Mouse (Mus musculus) gastrocnemius, adult 2 months (tissue): ENCODE results near the gene Gm10197. TPM values are rescaled to one million over a fixed set of nuclear protein-coding genes. Genes with fewer than 3 reads are reported as not detected.
"Not testable (repeated sequence)": the region's sequence is repeated elsewhere in the genome, so short reads cannot be mapped to it uniquely, and the experiment has no call there.

Experiments
- DNase-seq: peaks from one replicate; pipeline ENCODE4 v3.0.0; 2022
- H3K27ac ChIP-seq: fragments of 200-600 bp; 2 replicates; pipeline ENCODE4 v1.8.1; 2022; ENCODE audit warnings: mild to moderate bottlenecking
- H3K4me3 ChIP-seq: fragments of 200-600 bp; 2 replicates; pipeline ENCODE4 v1.8.1; 2022; ENCODE audit warnings: mild to moderate bottlenecking, moderate library complexity
- CTCF ChIP-seq: fragments of 200-600 bp; IDR thresholded peaks from 2 replicates; pipeline ENCODE4 v1.8.1; 2022; ENCODE audit warnings: antibody characterized with exemption, mild to moderate bottlenecking, moderate library complexity
- intact Hi-C: fragments of 180-260 bp; cut with DNase I; formaldehyde crosslinking; loops from one replicate; pipeline ENCODE4 v1.15.1; 2025
- total RNA-seq, 2 experiments: library from RNA; stranded (reverse); gene quantifications; 2 replicates each; pipeline ENCODE4 v1.2.3; 2021

The Gm10197 gene
- total RNA-seq, 2 experiments from 2014 or later: not detected

- Histone ChIP-seq H3K4me3 (no peak overlapping the region), H3K27ac (no peak overlapping the region)
- no peak for DNase-seq
- intact Hi-C loops: no loop called here
- no peak for TF ChIP-seq CTCF
These were observed 32.8 kb upstream of the Gm10197 start for GRCm38 (mm10) chr19:53404219-53404836.

- H3K4me3 ChIP-seq: no peak overlapping the region
- intact Hi-C loops: no loop called here
- no peak overlapping the region for H3K27ac ChIP-seq
- DNase-seq: no peak
- TF ChIP-seq CTCF: no peak; the same call in 1 of the 2 replicates
These were observed 31.3 kb upstream of the Gm10197 start for GRCm38 (mm10) chr19:53402741-53403432.

- no peak overlapping the region for H3K4me3 ChIP-seq
- H3K27ac ChIP-seq: no peak overlapping the region
- intact Hi-C loops: no loop called here
- no peak for DNase-seq
- 0 out of 2 replicates have a peak, but pooled peaks have one; percentile 5 for TF ChIP-seq CTCF
These were observed 29.0 kb upstream of the Gm10197 start for GRCm38 (mm10) chr19:53400332-53401110.

GRCm38 (mm10) chr19:53399213-53399612 lies 27.6 kb upstream of the Gm10197 start:
- intact Hi-C loops: no loop called here
- TF ChIP-seq CTCF: no peak
- Histone ChIP-seq H3K27ac (no peak overlapping the region), H3K4me3 (no peak overlapping the region)
- no peak for DNase-seq

DNA sequence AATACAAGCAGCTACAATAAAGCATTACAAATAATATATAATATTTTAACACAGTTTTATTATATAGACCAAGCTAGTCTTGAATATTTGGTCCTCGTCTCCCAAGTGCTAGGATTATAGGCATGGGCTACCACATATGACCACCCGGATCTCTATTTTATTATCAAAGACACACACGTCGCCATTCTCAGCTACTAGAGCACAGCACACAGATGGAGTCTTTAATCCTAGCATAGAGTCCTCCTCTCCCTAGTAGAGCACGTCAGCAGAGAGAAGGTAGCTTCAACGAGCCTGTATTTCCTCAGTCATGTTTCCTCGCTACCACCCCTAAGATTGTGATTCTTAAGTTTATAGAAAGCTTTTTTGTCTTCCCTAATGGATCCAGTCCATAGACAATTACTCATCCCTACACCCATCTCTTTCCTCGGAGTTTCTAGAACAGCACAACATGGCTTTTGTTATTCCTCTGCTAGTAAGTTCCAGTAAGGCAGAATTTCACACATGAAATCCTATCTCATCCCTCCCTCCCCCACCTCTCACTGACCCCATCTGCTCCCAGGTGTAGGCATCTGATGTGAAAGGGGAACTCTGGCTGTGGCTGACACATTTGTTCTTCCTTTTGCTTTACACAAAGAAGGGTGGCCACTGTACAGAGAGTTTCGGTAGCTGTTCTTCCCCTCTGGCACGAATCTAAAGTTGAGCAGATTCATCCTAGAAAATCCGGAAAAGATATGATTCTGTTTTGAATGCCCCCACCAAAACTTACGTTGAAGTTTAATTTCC lies 26.1 kb upstream of the Gm10197 start:
- Histone ChIP-seq H3K4me3 (no peak overlapping the region), H3K27ac (no peak overlapping the region)
- intact Hi-C loops: no loop called here
- TF ChIP-seq CTCF: no peak
- DNase-seq: no peak

DNA sequence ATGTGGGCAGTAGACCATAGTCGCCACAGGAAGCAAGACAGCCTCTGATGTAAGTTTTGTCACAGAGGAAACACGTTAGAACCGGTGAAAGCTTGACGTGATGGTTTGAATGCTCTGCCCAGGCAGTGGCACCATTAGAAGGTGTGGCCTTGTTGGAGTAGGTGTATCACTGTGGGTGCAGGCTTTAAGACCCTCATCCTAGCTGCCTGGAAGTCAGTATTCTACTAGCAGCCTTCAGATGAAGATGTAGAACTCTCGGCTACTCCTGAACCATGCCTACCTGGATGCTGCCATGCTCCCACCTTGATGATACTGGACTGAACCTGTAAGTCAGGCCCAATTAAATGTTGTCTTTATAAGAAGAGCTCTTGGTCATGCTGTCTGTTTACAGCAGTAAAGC lies 24.2 kb upstream of the Gm10197 start:
- H3K27ac ChIP-seq, DNase-seq, H3K4me3 ChIP-seq: not testable (repeated sequence)
- intact Hi-C loops: loop anchor here (1.0 kb wide), 1 partner anchor 183 kb away; no protein-coding TSS in a partner anchor

DNA sequence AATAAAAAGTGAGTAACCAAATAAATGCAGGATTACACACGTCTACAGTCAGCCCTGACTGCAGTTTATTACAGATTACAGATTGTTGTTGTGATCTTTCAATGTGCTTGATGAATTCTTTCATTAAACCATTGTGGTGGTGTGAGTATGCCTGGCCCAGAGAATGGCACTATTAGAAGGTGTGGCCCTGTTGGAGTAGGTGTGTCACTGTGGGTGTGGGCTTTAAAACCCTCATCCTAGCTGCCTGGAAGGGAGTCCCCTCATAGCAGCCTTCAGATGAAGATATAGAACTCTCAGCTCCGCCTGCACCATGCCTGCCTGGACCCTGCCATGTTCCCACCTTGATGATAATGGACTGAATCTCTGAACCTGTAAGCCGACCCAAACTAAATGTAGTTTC lies 23.4 kb upstream of the Gm10197 start:
- intact Hi-C loops: loop anchor here (1.0 to 5.0 kb wide), 2 partner anchors 184 to 547 kb away; partner anchors contain the start of genes Bbip1 and Shoc2
- H3K27ac ChIP-seq: not testable (repeated sequence)

GRCm38 (mm10) chr19:53394552-53394951 lies 23.0 kb upstream of the Gm10197 start:
- intact Hi-C loops: loop anchor here (5.0 kb wide), 1 partner anchor 548 kb away; the partner anchor contains the start of genes Bbip1 and Shoc2
- peak; percentile 79 for TF ChIP-seq CTCF
- Histone ChIP-seq H3K27ac (peak overlapping the region; percentile 28; the same call in 1 of the 2 replicates), H3K4me3 (peak overlapping the region; percentile 40; the same call in 1 of the 2 replicates)
- no peak for DNase-seq

More for the DNA sequence above, 23.4 kb upstream of the Gm10197 start:
- H3K4me3 ChIP-seq, DNase-seq: not testable (repeated sequence)

- H3K27ac ChIP-seq: no peak overlapping the region
- H3K4me3 ChIP-seq: no peak overlapping the region
- TF ChIP-seq CTCF: no peak
- DNase-seq: no peak
- intact Hi-C loops: loop anchor here (5.0 kb wide), 1 partner anchor 549 kb away; the partner anchor contains the start of genes Bbip1 and Shoc2
These were observed 22.1 kb upstream of the Gm10197 start for GRCm38 (mm10) chr19:53393646-53394045.

DNA sequence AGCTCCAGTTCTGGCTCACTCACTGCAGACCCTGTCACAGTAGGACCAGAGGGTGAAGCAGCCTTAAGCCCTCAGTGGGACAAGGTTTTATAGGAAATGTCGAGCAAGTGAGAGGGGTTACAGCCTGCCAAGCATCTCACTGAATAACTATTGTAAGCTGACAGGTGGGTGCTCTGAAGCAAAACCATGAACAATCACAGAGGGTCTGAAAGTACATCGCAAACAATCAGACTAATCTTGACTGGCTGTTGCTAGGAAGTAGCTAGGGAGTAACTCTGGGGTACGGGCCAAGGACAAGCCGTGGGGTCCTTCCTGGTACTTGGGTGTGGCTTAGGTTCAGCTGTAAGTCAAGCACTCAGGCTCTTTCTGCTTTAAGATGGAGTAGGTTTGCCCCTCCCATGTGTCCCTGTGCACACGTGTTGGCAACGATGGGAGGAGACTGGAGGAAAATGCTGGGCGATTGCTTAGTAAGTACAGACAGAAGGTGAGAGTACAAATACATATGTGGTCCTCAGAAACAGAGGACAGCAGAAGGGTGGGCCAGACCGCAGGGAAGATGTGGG lies 21.3 kb upstream of the Gm10197 start:
- intact Hi-C loops: loop anchor here (5.0 kb wide), 1 partner anchor 549 kb away; the partner anchor contains the start of genes Bbip1 and Shoc2
- no peak overlapping the region for H3K4me3 ChIP-seq
- TF ChIP-seq CTCF: no peak
- no peak overlapping the region for H3K27ac ChIP-seq
- DNase-seq: no peak

DNA sequence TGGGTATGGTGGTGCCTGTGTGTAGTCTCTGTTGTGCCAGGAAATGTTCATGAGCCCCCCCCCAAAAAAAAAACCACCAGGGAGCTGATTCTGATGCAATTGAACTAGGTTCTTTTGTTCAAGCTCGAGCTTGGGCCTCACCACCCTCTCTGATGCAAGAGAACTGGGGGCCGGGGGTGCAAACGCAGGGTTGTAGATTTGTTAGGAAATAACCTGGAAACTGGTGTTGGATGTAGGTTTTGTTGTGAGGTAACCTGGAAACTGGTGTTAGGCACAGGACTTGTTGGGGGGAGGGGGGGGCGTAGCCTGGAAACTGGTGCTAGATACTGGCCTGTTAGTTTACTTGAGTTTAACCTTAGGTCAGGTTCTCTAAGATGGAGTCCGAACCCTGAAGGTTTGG lies 20.2 kb upstream of the Gm10197 start:
- no peak for DNase-seq
- peak overlapping the region; percentile 99 for H3K4me3 ChIP-seq
- TF ChIP-seq CTCF: no peak
- peak overlapping the region; percentile 98; the same call in 1 of the 2 replicates for H3K27ac ChIP-seq
- intact Hi-C loops: loop anchor here (5.0 kb wide), 1 partner anchor 551 kb away; the partner anchor contains the start of genes Bbip1 and Shoc2

DNA sequence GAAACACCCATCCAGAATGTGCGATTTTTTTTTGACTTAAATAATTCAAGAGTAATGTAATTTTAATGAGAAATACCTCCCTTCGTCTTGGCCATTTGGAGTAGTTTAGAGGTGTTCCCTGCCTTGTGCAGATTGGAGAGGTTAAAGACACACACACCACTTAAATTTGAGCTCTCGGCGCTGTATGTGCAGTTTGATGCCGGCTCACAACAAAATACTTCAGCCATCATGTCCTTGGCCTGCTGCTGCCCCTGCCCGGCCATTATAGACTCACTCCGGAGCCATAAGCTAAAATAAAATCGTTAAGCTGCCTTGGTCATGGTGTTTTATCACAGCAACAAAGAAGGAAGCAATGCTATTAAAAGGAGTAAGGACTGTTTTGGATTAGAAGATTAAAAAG lies 19.8 kb upstream of the Gm10197 start:
- intact Hi-C loops: loop anchor here (5.0 kb wide), 1 partner anchor 551 kb away; the partner anchor contains the start of genes Bbip1 and Shoc2
- no peak for DNase-seq
- H3K27ac ChIP-seq: peak overlapping the region; percentile 98

More for the DNA sequence above, 19.8 kb upstream of the Gm10197 start:
- TF ChIP-seq CTCF: no peak
- peak overlapping the region; percentile 99 for H3K4me3 ChIP-seq
